ENCODE assay signal across 16 mouse cellular contexts in genomic region chr7:139402721-139403120, GRCm38 (mm10). TPM values are rescaled to one million over a fixed set of nuclear protein-coding genes. Genes with fewer than 3 reads are reported as not detected.
DNase-seq lines count a peak whose midpoint lies in the region; ATAC-seq and TF ChIP-seq lines count a peak whose summit lies in the region.
"Had no signal": no experiment of that assay in that cellular context is flagged by ENCODE, and none has a peak within 500 bp of the region (broad histone marks: within the 10 kb centered on the region; RNA-seq: fewer than 3 reads in every experiment).

No protein-coding gene starts in this region.

- no peak for TF ChIP-seq EP300 in CH12.LX (IDR thresholded peaks at IDR 0.05; ENCODE audit: low read length)

- dilution Hi-C loops in CH12.LX (cut with MboI; ENCODE audit: extremely low pct_ligation_motif_present, extremely low pct_unique_long_range_greater_than_20kb, low sequenced_read_pairs): no loop called here

- H3K4me3 ChIP-seq in lung, embryonic 14.5 days (ENCODE audit: low read depth, low read length): no peak overlapping the region
- no peak overlapping the region for H3K4me3 ChIP-seq in CH12.LX (replicated peaks in 1 of 3; ENCODE audit: low read depth in 2 of 3, low read length in 2 of 3, poor library complexity in 1 of 3)
- H3K4me3 ChIP-seq: gastrocnemius, adult 2 months; liver, embryonic 15.5 days; midbrain, embryonic 13.5 days had no signal

- no peaks in the 10 kb centered on the region for H3K27me3 ChIP-seq in lung, embryonic 14.5 days (ENCODE audit: insufficient read depth, low read length)
- no peaks in the 10 kb centered on the region for H3K27me3 ChIP-seq in CH12.LX (replicated peaks)
- H3K27me3 ChIP-seq: liver, embryonic 15.5 days; midbrain, embryonic 13.5 days had no signal

- TF ChIP-seq CTCF in lung, embryonic 14.5 days (IDR thresholded peaks at IDR 0.05; ENCODE audit: low read depth): no peak
- TF ChIP-seq CTCF in CH12.LX (conservative IDR thresholded peaks at IDR 0.05 in 1 of 2, IDR thresholded peaks at IDR 0.05 in 1 of 2; ENCODE audit: low read depth in 2 of 2, low read length in 2 of 2): no peak

- H3K36me3 ChIP-seq in lung, embryonic 14.5 days (ENCODE audit: insufficient read depth): peaks cover 6% of the 10 kb centered on the region; the same call in 1 of the 2 replicates
- H3K36me3 ChIP-seq in CH12.LX (replicated peaks in 1 of 2; ENCODE audit: control insufficient read depth in 1 of 2, insufficient read depth in 1 of 2, low read length in 1 of 2): peaks cover 0 to 11% of the 10 kb centered on the region in 2 experiments
- H3K36me3 ChIP-seq: liver, embryonic 15.5 days; midbrain, embryonic 13.5 days had no signal

- H3K4me1 ChIP-seq in lung, embryonic 14.5 days (ENCODE audit: insufficient read depth): peaks cover 16% of the 10 kb centered on the region
- H3K4me1 ChIP-seq in CH12.LX (ENCODE audit: control insufficient read depth in 1 of 2, insufficient read depth in 2 of 2): peaks cover 40 to 62% of the 10 kb centered on the region in 2 experiments

- no peak overlapping the region for H3K27ac ChIP-seq in lung, embryonic 14.5 days (ENCODE audit: low read depth)
- no peak overlapping the region for H3K27ac ChIP-seq in CH12.LX (ENCODE audit: insufficient read depth, low read depth)
- H3K27ac ChIP-seq: gastrocnemius, adult 2 months; liver, embryonic 15.5 days; midbrain, embryonic 13.5 days had no signal

- 0 out of 2 replicates have a peak, but pooled peaks have one; percentile 38 for ATAC-seq in lung, embryonic 14.5 days (ENCODE audit: insufficient read depth)
- ATAC-seq in common myeloid progenitor, adult 5-6 weeks (replicated peaks; ENCODE audit: low read depth, poor library complexity, severe bottlenecking): peak; percentile 61
- ATAC-seq: forebrain, embryonic 16.5 days; midbrain, embryonic 13.5 days had no signal

- H3K79me2 ChIP-seq in CH12.LX (replicated peaks; ENCODE audit: control insufficient read depth, extremely low read depth, insufficient read depth, poor library complexity, severe bottlenecking): no peaks in the 10 kb centered on the region

- H3K4me2 ChIP-seq in lung, embryonic 14.5 days: no peak overlapping the region
- H3K4me2 ChIP-seq in CH12.LX (ENCODE audit: insufficient read depth, low read depth, poor library complexity, severe bottlenecking): no peak overlapping the region
- H3K4me2 ChIP-seq: liver, embryonic 15.5 days; midbrain, embryonic 13.5 days had no signal

- WGBS in lung, embryonic 14.5 days: 51% methylated on average over 4 of the region's 4 CpGs

- H3K9ac ChIP-seq in lung, embryonic 14.5 days: no peak overlapping the region
- no peak overlapping the region for H3K9ac ChIP-seq in CH12.LX (ENCODE audit: insufficient read depth, low read depth)
- H3K9ac ChIP-seq: liver, embryonic 15.5 days; midbrain, embryonic 13.5 days had no signal

- in situ Hi-C loops in CH12.LX (cut with MboI; ENCODE audit: low pct_ligation_motif_present, low pct_unique_long_range_greater_than_20kb, low sequenced_read_pairs): loop anchor here (10.0 kb wide), 1 partner anchor 62 kb away; no protein-coding TSS in a partner anchor

- no peak for TF ChIP-seq POLR2A in CH12.LX (IDR thresholded peaks at IDR 0.05; ENCODE audit: low read depth, low read length)

- TF ChIP-seq RAD21 in CH12.LX (IDR thresholded peaks at IDR 0.05; ENCODE audit: low read depth, low read length): peak; percentile 29

- intact Hi-C loops in left cerebral cortex, postnatal 10 days (cut with DNase I): no loop called here

- peak; percentile 67 for DNase-seq in lung, embryonic 14.5 days
- DNase-seq in lung, postnatal 25 days (ENCODE audit: low spot score): no peak
- peak; percentile 42 for DNase-seq in CH12.LX (ENCODE audit: extremely low read depth)
- peak; percentile 32 to 62 for DNase-seq in monocyte, adult 2 months (ENCODE audit: low read depth in 1 of 2, low spot score in 2 of 2)
- no peak for DNase-seq in layer of hippocampus, adult 9-11 months
- no peak for DNase-seq in left cerebral cortex, postnatal 10 days (ENCODE audit: extremely low spot score in 1 of 2, low spot score in 2 of 2)
- DNase-seq: adrenal gland, adult 2 months; cerebellum, adult 9-11 months; gastrocnemius, adult 2 months; heart, postnatal 4 days; kidney, adult 9 months; thymus, postnatal 36 days had no signal

- no peaks in the 10 kb centered on the region for H3K9me3 ChIP-seq in lung, embryonic 14.5 days (ENCODE audit: low read depth, low read length)
- H3K9me3 ChIP-seq in CH12.LX (replicated peaks; ENCODE audit: low read length): no peaks in the 10 kb centered on the region
- H3K9me3 ChIP-seq: liver, embryonic 15.5 days; midbrain, embryonic 13.5 days had no signal

TF ChIP-seq in CH12.LX, 34 proteins besides CTCF, POLR2A, EP300 and RAD21:
- no peak for TF ChIP-seq ETS1 (conservative IDR thresholded peaks at IDR 0.05; ENCODE audit: low read depth, low read length)
- TF ChIP-seq USF1 (IDR thresholded peaks at IDR 0.05; ENCODE audit: low read depth, low read length): no peak
- TF ChIP-seq NRF1 (IDR thresholded peaks at IDR 0.05; ENCODE audit: low read depth, low read length): no peak
- TF ChIP-seq USF2 (conservative IDR thresholded peaks at IDR 0.05; ENCODE audit: low read depth, low read length): no peak
- TF ChIP-seq GABPA (IDR thresholded peaks at IDR 0.05; ENCODE audit: insufficient replicate concordance, low read depth, low read length): no peak
- TF ChIP-seq HCFC1 (IDR thresholded peaks at IDR 0.05; ENCODE audit: low read depth, low read length): no peak
- no peak for TF ChIP-seq CHD1 (IDR thresholded peaks at IDR 0.05; ENCODE audit: low read depth, low read length)
- TF ChIP-seq KAT2A (IDR thresholded peaks at IDR 0.05; ENCODE audit: insufficient replicate concordance, low read length): no peak
- TF ChIP-seq MYC (IDR thresholded peaks at IDR 0.05; ENCODE audit: low read depth, low read length): no peak
- TF ChIP-seq POLR2AphosphoS2 (IDR thresholded peaks at IDR 0.05; ENCODE audit: low read depth, low read length): no peak
- no peak for TF ChIP-seq ZKSCAN1 (IDR thresholded peaks at IDR 0.05; ENCODE audit: borderline replicate concordance, low read depth, low read length)
- TF ChIP-seq ELF1 (IDR thresholded peaks at IDR 0.05; ENCODE audit: low read depth, low read length): no peak
- TF ChIP-seq MAFK (IDR thresholded peaks at IDR 0.05; ENCODE audit: insufficient replicate concordance, low read length): no peak
- no peak for TF ChIP-seq IRF4 (IDR thresholded peaks at IDR 0.05; ENCODE audit: low read depth, low read length)
- no peak; the same call in 1 of the 2 replicates for TF ChIP-seq BHLHE40 (IDR thresholded peaks at IDR 0.05; ENCODE audit: low read depth, low read length)

RNA-seq across cellular contexts. Expression of gene Inpp5a, which starts 13.8 kb away (rescaled TPM):
- polyA plus RNA-seq in lung, embryonic 14.5 days (2014; fragmentation: Nextera tagmentation; extraction: Ambion mirVana): 45.2 and 47.7 TPM in 2 replicates
- total RNA-seq in CH12.LX (2012; rRNA removed) (2.7 and 3.0 TPM in 2 replicates), CH12.LX (2014; rRNA removed) (1.7 and 1.8 TPM in 2 replicates)
- 5.4 and 6.9 TPM in 2 replicates for polyA plus RNA-seq in CH12.LX (2012; ENCODE audit: insufficient read length, low read depth)
- total RNA-seq in common myeloid progenitor, adult 5-6 weeks (2017): 3.3 and 6.3 TPM in 2 replicates
- 10 to 100 TPM; 43.3 to 44.4 TPM for total RNA-seq in left cerebral cortex, postnatal 10 days (2021)

Comparison
In these comparisons a context has a peak if more than half of its experiments do, and no peak if none do; other contexts are left out.
1. DNase-seq: peak in lung, embryonic 14.5 days (single experiment), CH12.LX (single experiment) and monocyte, adult 2 months (2 of 2); none in lung, postnatal 25 days (single experiment), layer of hippocampus, adult 9-11 months (single experiment) and left cerebral cortex, postnatal 10 days (0 of 2).